Mouse (Mus musculus): ENCODE data around the gene Ap4s1.

Gene Ap4s1

DNA sequence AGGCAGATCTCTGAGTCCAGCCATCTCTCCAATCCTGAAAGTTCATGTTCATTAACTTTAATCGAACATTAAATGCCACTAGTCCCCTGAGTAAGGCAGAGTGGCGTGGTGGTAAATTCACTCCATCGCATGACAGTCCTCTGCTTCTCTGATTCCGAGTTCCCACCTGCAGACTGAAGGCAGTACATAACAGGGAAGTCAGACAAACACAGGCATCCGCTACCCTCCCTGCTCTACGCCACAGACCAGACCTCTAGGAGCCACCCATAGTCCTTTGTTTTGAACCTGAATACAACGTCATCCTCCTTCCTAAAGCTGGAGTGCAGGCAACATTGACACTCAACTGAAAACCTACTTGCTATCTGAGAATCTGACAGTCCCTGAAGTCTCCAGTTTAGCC, 13.7 kb downstream of the Ap4s1 start:
- no peak for DNase-seq

DNA sequence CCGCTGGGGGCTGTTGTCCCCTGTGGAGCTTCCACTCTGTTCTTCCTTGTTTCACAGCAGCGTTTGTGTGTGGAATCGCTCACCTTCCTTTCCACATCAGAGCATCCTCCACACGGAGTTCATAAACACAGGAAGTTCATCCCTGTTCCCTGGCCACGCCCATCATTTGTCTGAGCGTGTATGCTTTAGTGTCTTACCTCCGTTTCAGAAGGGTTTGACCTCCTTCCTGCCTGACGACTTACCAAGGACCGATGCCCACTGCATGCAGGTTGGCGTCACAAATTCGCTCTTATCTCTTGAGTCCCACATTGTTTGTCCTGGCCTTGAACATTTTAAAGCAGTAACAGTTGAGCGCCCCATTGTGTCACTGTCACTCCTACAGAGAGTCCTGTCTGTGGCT, 14.9 kb downstream of the Ap4s1 start:
- DNase-seq = no peak

DNA sequence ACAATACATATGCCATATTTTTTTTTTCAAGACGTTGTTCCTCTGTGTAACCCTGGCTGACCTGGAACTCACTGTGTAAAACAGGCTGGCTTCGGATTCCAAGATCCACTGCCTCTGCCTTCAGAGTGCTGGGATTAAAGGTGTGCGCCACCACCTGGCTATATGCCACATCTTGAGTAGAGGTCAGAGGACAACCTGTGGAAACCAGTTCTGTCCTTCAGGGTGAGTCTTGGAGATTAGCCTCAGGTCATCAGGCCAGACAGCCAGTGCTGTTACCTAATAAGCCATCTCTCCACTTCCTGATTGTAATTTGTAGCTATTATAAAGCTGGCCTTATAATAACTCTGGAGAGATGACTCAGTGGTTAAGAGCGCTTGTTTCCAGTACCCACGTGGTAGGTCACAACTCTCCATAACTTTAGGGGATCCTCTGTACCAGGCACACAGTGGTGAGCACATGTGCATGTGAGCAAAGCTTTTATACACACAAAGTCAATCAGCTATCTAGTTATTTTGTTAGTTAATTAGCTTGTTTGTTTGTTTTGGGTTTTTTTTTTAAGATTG, 15.9 kb downstream of the Ap4s1 start:
- DNase-seq = no peak

DNA sequence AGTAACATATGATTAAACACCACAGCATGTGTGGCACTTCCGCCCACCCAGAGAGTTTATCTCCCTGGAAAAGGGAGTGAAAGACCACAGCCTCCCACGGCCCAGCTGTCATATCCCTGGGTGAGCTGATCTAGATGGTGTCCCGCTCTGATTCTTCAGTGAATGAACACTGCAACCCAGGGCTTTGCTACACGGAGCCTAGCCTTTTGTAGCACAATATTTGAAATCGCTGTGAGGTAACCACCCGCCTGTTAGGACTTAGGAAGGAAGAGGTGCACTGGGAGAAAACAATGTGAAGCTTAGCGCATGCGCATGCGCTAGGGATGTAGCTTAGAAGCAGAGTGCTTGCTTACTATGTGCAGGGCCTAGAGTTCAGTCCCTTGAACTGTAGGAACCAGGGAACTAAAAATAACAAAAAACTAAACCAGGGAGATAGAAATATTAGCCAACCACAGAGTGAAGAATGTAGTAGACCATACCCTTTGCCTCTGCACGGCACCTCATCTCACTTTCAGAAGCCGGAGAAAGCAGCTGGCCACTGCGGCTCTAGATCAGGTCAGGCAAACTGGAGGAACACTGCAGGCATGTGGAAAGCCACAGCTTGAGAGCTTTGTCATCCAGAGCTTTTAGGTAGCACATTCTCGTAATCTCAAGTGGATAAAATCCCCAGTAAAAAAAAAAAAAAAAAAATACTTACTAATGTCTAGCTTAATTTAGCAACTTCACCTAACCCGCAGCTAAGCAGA, 18.3 kb downstream of the Ap4s1 start:
- no peak for DNase-seq

DNA sequence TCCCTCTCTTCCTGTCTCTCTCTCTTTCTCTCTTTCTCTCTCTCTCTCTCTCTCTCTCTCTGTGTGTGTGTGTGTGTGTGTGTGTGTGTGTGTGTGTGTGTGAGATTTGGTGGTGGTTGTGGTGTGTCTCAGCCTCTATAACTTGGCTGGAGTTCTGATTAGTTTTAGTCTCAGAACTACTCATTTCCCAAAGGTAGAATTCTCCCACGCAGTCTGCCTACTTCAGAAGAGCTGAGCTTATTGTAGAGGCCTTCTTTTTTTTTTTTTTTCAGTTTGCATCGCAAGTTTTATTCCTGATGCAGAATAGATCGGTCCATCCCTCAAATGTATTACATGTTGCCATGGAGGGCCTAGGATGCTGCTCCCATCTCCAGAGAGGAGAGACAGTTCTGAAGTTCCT, 18.9 kb downstream of the Ap4s1 start:
- no peak for DNase-seq

DNA sequence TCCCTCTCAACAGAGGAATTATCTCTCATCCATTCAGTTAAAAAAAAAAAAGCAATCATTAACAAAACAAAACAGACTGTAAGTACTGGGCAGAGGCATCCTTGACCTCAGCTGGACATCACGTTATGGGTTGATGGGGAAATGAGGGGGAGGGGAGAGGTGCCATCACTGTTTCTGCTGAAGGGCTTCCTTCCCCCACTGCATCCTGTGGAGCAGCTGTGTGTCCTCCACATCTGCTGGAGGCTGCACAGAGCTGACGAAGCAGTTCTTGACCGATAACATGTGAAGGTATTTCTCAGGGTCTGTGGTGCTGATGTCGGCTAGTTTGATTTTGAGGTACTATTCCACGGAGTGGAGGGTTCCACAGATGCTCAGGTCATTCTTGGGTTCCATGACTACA, 19.3 kb downstream of the Ap4s1 start:
- DNase-seq = no peak

DNA sequence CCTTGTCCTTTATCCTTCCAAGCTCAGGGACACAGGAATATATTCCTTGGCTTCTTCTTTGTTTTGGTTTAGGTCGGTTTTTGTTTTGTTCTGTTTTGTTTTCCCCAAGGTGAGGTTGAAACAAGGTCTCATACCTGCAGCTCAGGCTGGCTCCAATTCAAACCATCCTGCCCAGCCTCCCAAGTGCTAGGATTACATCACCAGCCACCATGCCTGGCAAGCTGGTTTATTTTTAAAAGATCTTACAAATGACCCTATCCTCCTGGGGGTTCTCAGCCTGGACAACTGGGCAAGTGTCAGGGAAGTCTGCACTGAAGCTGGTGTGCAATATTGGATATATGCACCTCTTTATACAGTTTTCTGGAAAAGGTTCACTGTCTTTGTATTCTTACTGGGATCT, 21.9 kb downstream of the Ap4s1 start:
- DNase-seq = peak; percentile 47 to 57

DNA sequence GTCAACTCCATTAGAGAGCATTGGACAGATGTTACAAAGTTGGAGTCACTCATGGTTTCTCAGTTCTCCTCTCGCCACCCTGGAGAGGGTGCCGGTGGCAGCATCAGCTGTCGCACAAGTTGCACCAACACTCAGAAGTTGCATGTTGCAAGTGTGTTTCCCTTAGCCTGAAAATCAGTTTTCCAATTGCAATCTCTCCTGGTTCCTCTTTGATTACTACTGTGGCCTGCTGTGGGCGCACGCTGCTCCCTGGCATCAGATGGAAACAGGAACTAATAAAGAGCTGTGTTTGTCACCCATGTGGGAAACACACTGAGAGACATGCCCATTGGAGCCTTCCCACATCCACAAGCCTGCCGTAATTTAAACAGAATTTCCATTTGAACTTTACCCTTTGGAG, 27.8 kb downstream of the Ap4s1 start:
- DNase-seq = no peak

DNA sequence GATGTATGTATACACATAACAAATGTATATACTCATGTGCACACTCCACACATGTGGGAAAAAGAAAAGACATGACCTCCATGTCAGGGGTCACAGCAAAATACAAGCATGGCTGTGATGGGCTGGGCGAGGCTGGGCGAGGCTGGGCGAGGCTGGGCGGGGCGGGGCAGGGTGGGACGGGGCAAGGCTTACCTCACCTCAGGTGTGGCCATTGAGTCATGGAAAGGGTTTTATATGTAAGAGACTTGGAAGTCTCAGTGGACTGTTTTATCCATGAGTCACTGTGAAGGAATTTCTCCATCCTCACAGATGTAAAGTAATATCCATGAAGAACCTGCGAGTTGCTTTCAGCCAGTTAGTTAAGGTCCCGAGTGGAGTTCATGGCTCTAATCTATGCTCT, 31.0 kb downstream of the Ap4s1 start:
- DNase-seq = no peak

DNA sequence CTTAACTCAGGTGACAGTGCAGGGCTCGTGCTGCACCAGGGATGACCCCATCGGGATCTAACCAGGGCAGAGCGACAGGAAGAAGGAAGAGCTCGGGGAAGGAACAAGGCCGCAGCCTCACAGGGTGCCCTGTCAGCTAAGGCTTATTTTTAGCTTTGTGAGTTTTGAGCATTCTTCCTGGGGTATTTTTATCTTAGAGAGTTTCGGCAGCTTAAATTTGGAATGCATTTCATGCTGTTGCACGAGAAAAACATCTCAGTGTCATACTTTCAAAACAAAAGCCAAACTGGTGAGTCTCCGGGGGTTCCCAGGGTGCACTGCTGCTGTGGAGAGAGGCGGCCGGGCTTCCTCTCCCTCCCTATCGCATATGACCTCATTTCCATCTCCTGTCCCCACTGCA, 38.2 kb downstream of the Ap4s1 start:
- no peak for DNase-seq

DNA sequence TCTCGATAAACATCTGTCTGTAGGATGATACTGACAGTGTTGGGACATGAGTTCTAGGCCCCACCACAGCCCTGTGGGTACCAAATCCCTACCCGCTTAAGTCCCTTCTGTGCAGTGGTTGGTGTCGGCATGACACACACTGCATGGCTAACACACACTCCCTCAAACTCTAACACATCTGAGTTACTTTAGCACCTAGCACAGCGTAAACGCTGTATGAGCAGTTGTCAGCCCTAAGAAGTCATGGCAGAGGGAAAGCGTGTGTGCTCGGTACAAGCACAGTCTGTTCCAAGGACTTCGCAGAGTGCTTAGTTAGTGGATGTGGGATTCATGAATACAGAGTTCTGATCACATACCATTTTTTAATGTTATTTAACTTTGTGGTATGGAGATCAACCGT, 39.0 kb downstream of the Ap4s1 start:
- no peak for DNase-seq

DNA sequence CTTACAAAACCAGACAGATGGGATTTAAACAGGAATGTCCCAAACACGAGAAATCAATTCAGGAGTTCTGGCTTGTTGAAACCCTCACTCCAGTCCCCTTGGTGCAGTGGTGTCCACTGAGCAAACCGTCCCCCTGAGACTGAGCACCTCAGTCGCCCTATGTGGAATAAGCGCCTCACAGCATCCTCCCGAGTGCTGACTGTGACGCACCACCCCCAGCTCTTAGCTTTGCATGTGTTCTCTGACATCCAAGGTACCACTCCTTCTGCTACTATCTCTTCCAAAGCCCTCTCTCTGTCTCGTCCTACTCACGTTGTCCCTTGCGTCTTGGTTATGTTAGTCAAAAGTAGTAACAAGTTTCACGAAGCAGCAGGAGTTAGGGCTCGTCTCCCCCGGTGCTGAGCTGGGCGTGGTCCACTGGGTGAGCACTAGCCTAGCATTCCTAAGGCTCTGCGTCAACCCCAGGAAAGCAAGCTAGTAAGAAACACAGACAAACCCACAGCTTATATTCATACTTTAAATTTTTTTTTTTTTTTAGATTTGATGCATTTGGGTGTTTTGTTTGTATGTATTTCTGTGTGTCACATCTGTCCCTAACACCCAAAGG, 43.9 kb downstream of the Ap4s1 start:
- no peak for DNase-seq

DNA sequence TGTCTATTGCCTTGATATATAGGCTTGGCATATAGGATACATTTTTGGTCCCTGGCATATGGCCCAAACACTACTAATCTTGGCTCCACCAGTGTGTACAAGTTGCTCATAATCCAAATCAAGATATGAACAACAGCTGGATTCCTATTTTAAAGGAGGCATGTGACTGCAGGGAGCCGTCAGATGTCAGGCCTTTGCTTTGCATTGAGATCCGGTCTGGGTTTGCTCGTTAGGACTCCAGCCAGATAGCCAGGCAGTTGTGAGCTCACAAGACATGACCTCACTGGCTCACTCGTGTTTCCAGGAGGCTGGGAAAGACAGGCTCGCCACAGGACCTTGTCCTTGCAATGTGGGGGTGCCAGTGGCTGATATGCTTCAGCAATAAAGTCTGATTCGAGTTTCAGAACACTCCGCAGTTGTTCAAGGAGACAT, 45.0 kb downstream of the Ap4s1 start:
- DNase-seq = no peak

DNA sequence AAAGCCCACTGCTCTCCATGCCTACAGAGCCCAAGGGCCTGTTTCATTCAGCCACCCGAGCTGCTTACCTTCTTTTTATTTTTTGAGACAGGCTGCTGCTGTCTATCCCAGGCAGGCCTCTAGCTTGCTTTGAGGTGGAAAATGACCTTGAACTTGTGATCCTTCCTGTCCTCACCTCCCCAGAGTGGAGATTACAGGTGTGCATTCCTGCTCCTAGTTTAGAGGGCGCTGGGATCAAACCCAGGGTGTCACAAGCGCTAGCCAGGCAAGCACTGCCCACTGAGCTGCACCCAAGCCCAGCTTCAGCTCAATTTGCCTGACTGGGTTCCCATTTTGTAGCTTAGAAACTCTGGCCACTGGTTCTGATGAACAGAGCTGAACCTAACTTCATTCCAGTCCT, 45.5 kb downstream of the Ap4s1 start:
- no peak for DNase-seq

DNA sequence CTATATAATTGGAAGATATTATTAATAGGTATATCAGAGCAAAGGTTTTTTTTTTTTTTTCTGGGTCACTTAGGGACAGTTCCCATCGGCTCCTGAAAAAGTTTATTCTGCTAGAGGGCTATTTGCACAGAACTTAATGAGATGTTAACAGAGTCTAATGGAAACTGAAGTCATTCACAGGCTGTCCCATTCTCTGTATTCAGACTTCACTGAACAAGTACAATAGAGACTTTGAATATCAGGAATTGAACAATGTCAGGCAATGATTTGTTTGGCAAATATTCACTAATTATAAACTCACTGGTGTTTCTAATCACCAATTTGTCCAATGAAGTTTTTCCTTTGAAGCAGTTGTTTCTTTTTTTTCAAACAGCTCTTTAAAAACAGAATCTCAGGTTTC, 46.0 kb downstream of the Ap4s1 start:
- DNase-seq = no peak

DNA sequence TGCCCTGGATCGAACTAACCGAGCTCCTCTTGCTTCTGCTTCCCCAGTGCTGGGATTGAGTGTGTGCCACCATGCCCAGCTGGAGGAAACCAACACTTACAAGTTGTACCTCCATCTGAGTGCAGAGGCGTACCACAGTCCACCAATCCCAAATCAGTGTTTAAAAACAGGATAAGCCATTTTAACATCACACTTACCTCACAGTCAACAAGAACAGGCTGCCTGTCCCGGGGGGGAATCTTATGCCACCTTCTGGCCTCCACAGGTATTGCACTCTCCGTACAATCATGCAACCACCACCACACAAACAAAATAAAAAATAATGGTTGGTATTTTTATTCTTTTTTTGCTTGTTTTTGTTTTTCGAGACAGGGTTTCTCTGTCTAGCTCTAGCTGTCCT, 50.9 kb downstream of the Ap4s1 start:
- DNase-seq = peak in 1 of 2 experiments; percentile 40

DNA sequence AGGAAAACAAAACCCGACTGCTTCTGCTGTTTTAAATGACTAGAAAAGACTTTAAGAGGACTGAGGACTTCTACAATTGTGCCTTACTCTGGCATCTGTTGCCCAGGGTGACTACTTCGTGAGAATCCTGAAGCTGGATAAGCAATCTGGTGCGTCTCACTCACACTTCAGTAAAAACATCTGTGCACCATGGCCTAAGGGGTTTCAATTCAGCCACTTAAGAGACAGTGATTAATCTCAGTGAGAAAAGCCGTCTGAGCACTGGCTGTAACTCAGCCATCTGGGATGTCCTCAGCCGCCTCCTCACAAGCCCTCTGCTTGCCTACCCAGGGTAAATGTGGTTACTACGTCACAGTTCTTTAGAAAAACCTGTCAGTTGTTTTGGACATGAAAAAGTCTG, 54.1 kb downstream of the Ap4s1 start:
- no peak for DNase-seq

DNA sequence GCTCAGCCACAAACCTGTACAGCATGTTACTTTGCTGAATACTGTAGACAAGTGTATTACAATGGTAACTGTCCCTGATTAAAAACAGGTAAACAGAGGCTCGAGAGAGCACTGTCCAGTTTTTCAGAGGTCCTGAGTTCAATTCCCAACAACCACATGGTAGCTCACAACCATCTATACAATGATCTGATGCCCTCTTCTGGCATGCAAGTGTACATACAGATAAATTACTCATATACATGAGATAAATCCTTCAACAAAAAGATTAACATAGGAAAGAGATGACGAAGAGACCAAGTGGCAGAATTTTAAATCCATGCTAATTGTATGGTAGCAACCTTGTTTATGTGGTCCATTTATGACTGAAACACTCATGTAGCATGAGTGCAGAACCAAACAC, 56.5 kb downstream of the Ap4s1 start:
- DNase-seq = no peak

DNA sequence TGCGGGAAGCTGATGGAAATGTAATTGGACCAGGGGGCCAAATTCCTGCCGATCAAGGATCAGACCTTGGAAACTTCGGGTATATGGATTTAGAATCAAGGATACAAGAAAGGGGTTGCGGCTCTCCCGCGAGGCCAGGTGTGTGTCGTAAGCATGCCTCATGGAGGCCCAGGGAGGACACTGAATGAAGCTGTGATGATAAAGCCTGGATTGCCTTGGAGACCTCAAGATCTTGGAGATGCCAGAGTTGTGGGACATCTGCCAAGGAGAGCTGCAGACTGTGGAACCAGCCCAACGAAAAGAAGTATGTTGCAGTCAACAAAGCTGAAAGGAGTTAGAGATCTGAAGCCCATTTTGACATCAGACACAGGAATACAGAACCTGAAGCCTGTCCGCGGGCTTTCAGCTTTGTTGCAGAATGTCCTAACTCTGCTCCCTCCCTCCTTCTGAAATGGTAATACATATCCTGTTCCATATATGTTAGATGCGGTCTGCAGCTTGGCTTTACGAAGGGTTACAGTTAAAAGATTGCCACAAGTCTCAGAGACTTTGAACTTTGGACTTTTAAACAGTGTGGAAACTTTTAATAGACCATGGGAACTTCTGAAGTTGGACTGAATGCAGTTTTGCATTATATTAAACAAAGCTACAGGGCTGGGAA, 65.2 kb downstream of the Ap4s1 start:
- no peak for DNase-seq

DNA sequence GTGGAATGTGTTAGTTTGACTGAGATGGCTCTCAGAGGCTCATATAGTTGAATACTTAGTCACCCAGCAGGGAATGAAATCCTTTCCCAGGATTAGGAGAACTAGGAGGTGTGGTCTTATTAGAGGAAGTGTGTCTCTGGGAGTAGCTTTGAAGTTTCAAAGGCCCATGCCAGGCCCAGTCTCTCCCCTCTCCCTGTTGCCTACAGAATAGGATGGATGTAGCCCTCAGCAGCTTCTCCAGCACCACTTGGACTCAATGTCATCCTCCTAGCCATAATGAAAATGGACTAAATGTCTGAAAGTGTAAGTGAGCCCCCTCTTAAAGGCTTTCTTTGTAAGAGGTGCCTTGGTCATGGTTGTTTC, 65.7 kb downstream of the Ap4s1 start:
- DNase-seq = no peak

DNA sequence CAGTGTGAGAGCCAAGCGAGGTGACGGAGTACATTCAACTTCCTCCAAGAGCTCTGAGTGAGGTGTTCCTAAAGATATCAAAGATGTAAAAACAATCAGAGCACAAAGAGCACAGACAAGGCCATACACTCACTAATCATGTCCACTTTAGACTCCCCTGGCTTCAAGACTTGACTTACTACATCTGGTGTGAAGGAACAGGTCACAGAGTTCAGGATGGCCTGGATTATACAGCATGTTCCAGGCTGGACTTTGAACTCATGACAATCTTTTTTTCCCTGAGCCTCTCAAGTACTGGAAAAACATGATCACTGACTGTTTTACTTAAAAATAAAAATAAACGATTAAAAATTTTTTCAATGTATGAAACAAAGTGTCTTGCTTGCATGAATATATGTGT, 68.5 kb downstream of the Ap4s1 start:
- no peak for DNase-seq

DNA sequence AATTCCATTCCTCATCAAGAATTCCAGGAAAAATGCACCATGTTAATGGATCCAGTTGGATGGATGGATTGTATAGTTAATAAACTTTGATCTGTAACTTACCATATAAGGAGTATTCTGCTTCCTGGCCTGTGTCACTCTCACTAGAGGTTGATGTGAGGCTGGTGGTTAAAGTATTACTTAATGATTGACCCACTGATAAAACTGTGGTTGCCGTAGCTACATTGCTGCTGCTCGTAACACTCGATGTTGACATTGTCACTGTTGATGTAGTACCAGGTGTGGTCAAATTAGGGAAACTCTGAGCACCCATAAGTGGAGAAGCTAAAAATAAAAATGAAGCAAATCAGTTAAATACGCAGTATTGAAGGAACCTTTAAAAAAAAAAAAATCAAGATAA, 76.6 kb downstream of the Ap4s1 start:
- no peak for DNase-seq

DNA sequence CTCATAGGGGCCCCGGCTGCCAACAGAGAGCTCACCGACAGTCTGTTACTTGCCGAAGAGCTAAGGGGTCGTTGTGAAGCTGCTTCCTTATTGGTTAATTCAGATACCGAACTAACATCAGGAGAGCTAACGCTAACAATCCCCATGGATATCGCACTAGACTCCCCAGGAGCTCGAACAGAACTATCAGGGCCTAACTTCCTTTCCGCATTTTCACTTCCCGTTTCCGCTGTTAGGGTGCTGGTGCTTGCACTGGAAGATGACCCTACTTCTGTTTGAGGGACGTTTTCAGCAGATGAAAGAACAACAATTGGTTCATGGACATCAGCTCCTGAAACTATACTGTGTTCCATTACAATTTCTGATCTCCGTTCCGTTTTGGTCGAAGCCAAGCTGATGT, 77.9 kb downstream of the Ap4s1 start:
- DNase-seq = no peak

DNA sequence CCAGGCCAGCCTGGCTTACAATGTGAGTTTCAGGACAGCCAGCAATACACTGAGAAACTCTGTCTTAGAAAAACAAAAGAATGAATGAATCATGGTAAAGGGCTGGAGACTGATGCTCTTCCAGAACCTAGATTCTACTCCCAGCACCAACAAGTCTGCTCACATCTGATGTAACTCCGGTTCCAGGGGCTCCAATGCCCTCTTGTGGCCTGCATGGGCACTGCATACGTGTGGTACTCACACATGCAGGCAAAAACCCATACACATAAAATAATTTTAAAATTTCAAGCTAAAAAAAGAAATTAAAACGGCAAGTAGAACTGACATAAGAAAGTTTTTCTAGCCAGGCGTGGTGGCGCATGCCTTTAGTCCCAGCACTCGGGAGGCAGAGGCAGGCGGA, 94.0 kb downstream of the Ap4s1 start:
- DNase-seq = peak in 1 of 2 experiments; percentile 19

All from cerebellum, postnatal 25 days (tissue).